Mouse (Mus musculus) bone marrow, adult 2 months (tissue): ENCODE measurements around the gene Gm42688. TPM values are rescaled to one million over a fixed set of nuclear protein-coding genes. Genes with fewer than 3 reads are reported as not detected.

Source experiments
- H3K27ac ChIP-seq: fragments of 200-500 bp; 2 replicates; pipeline ENCODE4 v1.5.1; 2012; ENCODE audit warnings: low read depth, mild to moderate bottlenecking, control low read depth, inconsistent platforms, low read length; ENCODE audit not compliant: control insufficient read depth, poor library complexity, insufficient read depth
- H3K4me1 ChIP-seq: fragments of 200-500 bp; 2 replicates; pipeline ENCODE4 v1.6.1; 2011; ENCODE audit warnings: low read length; ENCODE audit not compliant: control insufficient read depth, insufficient read depth
- H3K4me3 ChIP-seq: fragments of 200-500 bp; replicated peaks from 2 replicates; pipeline ENCODE3; 2011; ENCODE audit warnings: mild to moderate bottlenecking, low read depth, low read length, control low read depth; ENCODE audit not compliant: control insufficient read depth
- CTCF ChIP-seq: fragments of 200-500 bp; IDR thresholded peaks from 2 replicates; pipeline ENCODE4 v1.5.1; 2011; ENCODE audit warnings: low read length, control low read depth; ENCODE audit not compliant: control insufficient read depth, insufficient read depth
- POLR2A ChIP-seq: fragments of 200-500 bp; IDR thresholded peaks from 2 replicates; pipeline ENCODE4 v1.6.1; 2011; ENCODE audit warnings: low read depth, mild to moderate bottlenecking, control low read depth, low read length, borderline replicate concordance; ENCODE audit not compliant: control insufficient read depth
- WGBS: fragments of 180-500 bp; shearing (Covaris S2); methylation state at CpG from one replicate; pipeline ENCODE4 v1.1.7; 2018; 5-methylcytosine and 5-hydroxymethylcytosine counted together
- polyA plus RNA-seq: library from polyadenylated mRNA; stranded (reverse); fragments of >200 nt; gene quantifications from 2 replicates; pipeline ENCODE4 v1.2.4, GENCODE M21; 2011; ENCODE audit warnings: low replicate concordance; ENCODE audit not compliant: missing spikeins, insufficient read depth, insufficient read length

The Gm42688 gene
- polyA plus RNA-seq, 1 experiment = 7.7 TPM

GRCm38 (mm10) chr6:83117165-83117438 lies 15.7 kb downstream of the Gm42688 start:
- H3K4me1 ChIP-seq = peaks cover 6% of the 10 kb centered on the region; the same call in 1 of the 2 replicates
- WGBS = 79% methylated on average over 4 of the region's 4 CpGs

GRCm38 (mm10) chr6:83117616-83118015 lies 16.2 kb downstream of the Gm42688 start:
- H3K27ac ChIP-seq = no peak overlapping the region
- H3K4me1 ChIP-seq = peaks cover 6% of the 10 kb centered on the region; the same call in 1 of the 2 replicates
- H3K4me3 ChIP-seq = no peak overlapping the region
- WGBS = 91% methylated on average over 13 of the region's 13 CpGs
- no peak for TF ChIP-seq CTCF
- no peak for TF ChIP-seq POLR2A

More at GRCm38 (mm10) chr6:83117165-83117438, 15.7 kb downstream of the Gm42688 start:
- no peak for TF ChIP-seq POLR2A
- no peak for TF ChIP-seq CTCF
- no peak overlapping the region for H3K27ac ChIP-seq
- no peak overlapping the region for H3K4me3 ChIP-seq

GRCm38 (mm10) chr6:83118369-83118768 lies 17.0 kb downstream of the Gm42688 start:
- 89% methylated on average over 11 of the region's 11 CpGs for WGBS
- TF ChIP-seq POLR2A = no peak
- no peak for TF ChIP-seq CTCF
- no peak overlapping the region for H3K4me3 ChIP-seq
- no peak overlapping the region for H3K27ac ChIP-seq
- peaks cover 6% of the 10 kb centered on the region; the same call in 1 of the 2 replicates for H3K4me1 ChIP-seq

GRCm38 (mm10) chr6:83118825-83119733 lies 17.7 kb downstream of the Gm42688 start:
- WGBS = 32% methylated on average over 14 of the region's 14 CpGs
- TF ChIP-seq POLR2A = no peak
- no peak for TF ChIP-seq CTCF
- Histone ChIP-seq H3K4me3 (no peak overlapping the region), H3K4me1 (peaks cover 6% of the 10 kb centered on the region; the same call in 1 of the 2 replicates), H3K27ac (no peak overlapping the region)

- H3K27ac ChIP-seq = no peak overlapping the region
- TF ChIP-seq POLR2A = no peak
- TF ChIP-seq CTCF = no peak
- H3K4me1 ChIP-seq = peaks cover 6% of the 10 kb centered on the region; the same call in 1 of the 2 replicates
- peak overlapping the region; percentile 6 for H3K4me3 ChIP-seq
- WGBS = 21% methylated on average over 7 of the region's 7 CpGs
These were observed 18.3 kb downstream of the Gm42688 start for GRCm38 (mm10) chr6:83119734-83120051.

GRCm38 (mm10) chr6:83120930-83121862 lies 19.8 kb downstream of the Gm42688 start, which contains the start of gene Wbp1:
Gene Wbp1 (minus strand): TSS chr6:83121559.
- H3K4me1 ChIP-seq = peaks cover 3% of the 10 kb centered on the region; the same call in 1 of the 2 replicates
- peak within 1 kb of the TSS; percentile 80 for H3K4me3 ChIP-seq
- WGBS = 1% methylated on average over 38 of the region's 38 CpGs
- H3K27ac ChIP-seq = peak within 1 kb of the TSS; percentile 89
- TF ChIP-seq POLR2A = peak; percentile 96
- no peak for TF ChIP-seq CTCF

GRCm38 (mm10) chr6:83121863-83122710 lies 20.7 kb downstream of the Gm42688 start:
- H3K4me1 ChIP-seq = peaks cover 3% of the 10 kb centered on the region; the same call in 1 of the 2 replicates
- TF ChIP-seq POLR2A (peak; percentile 10; the same call in 1 of the 2 replicates), CTCF (no peak)
- WGBS = 5% methylated on average over 52 of the region's 52 CpGs
- peak overlapping the region; percentile 89 for H3K27ac ChIP-seq
- H3K4me3 ChIP-seq = peak overlapping the region; percentile 62

- 98% methylated on average over 5 of the region's 5 CpGs for WGBS
- TF ChIP-seq CTCF = no peak
- TF ChIP-seq POLR2A = no peak
These were observed 21.5 kb downstream of the Gm42688 start for GRCm38 (mm10) chr6:83122961-83123360.

More at GRCm38 (mm10) chr6:83122961-83123360, 21.5 kb downstream of the Gm42688 start:
- Histone ChIP-seq H3K27ac (no peak overlapping the region), H3K4me3 (no peak overlapping the region), H3K4me1 (peaks cover 3% of the 10 kb centered on the region; the same call in 1 of the 2 replicates)
